Mouse (Mus musculus): ENCODE data around the gene Nbl1. TPM values are rescaled to one million over a fixed set of nuclear protein-coding genes. Genes with fewer than 3 reads are reported as not detected.

Gene Nbl1
- polyA plus RNA-seq, 1 experiment from 2014 or later = 22.0 TPM

DNA sequence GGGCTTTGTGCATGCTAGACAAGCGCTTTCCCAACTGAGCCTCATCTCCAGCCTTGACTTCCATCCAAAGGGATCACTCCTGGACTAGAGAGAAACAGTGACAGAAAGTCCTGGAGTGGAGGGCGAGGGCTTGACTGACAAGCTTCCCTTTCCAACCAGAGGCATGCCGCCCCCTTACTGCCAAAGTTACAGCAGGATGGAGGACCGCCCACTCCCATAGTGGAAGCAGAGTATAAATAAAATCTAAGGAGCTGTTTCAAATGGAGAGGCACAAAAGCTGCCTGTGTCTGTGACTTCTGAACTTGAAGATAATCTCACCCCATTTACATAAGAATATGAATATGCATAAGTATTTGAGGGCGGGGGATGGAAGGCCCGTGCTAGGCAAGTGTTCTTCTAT lies 44.3 kb downstream of the Nbl1 start:
- H3K9ac ChIP-seq (ENCODE audit: low read length) = no peak overlapping the region
- H3K4me2 ChIP-seq (ENCODE audit: low read depth) = no peak overlapping the region
- ATAC-seq (ENCODE audit: insufficient read depth, low FRiP score, low TSS enrichment) = no peak

DNA sequence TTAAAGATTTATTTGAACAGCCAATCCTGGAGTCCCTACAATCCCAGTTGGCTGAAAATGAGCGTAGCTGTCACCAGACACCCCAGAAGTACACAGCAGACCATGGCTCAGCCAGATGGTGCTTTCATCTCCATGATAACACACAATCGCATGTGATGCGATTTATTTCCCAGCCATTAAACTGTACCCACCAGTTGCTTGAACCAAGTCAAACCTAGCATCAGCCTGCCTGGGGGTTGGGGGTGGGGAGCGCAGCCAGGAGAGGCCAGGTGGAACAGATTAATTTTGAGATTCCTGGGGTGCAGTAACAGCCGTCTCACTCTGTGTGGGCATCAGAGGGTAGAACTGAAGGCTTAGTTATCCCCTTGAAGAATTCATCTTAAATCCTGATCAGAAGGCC lies 46.4 kb downstream of the Nbl1 start:
- no peak for ATAC-seq (ENCODE audit: insufficient read depth, low FRiP score, low TSS enrichment)
- WGBS = 83% methylated on average over 5 of the region's 5 CpGs
- no peak overlapping the region for H3K27ac ChIP-seq (ENCODE audit: low read depth, low read length)
- H3K4me1 ChIP-seq (ENCODE audit: control insufficient read depth, insufficient read depth, low read length) = no peaks in the 10 kb centered on the region
- H3K4me3 ChIP-seq (ENCODE audit: low read depth, low read length) = no peak overlapping the region
- H3K27me3 ChIP-seq (ENCODE audit: control insufficient read depth, insufficient read depth, low read length) = no peaks in the 10 kb centered on the region
- H3K36me3 ChIP-seq (ENCODE audit: control insufficient read depth, insufficient read depth, low read length) = no peaks in the 10 kb centered on the region
- no peaks in the 10 kb centered on the region for H3K9me3 ChIP-seq (ENCODE audit: control insufficient read depth, low read length)
- no peak for DNase-seq (ENCODE audit: low spot score)
- H3K4me2 ChIP-seq (ENCODE audit: low read depth) = no peak overlapping the region
- no peak overlapping the region for H3K9ac ChIP-seq (ENCODE audit: low read length)

More for the DNA sequence above, 44.3 kb downstream of the Nbl1 start:
- no peak for DNase-seq (ENCODE audit: low spot score)
- H3K27me3 ChIP-seq (ENCODE audit: control insufficient read depth, insufficient read depth, low read length) = no peaks in the 10 kb centered on the region
- H3K9me3 ChIP-seq (ENCODE audit: control insufficient read depth, low read length) = no peaks in the 10 kb centered on the region
- H3K4me1 ChIP-seq (ENCODE audit: control insufficient read depth, insufficient read depth, low read length) = no peaks in the 10 kb centered on the region
- 75% methylated on average over 6 of the region's 6 CpGs for WGBS
- H3K27ac ChIP-seq (ENCODE audit: low read depth, low read length) = no peak overlapping the region
- H3K4me3 ChIP-seq (ENCODE audit: low read depth, low read length) = no peak overlapping the region
- H3K36me3 ChIP-seq (ENCODE audit: control insufficient read depth, insufficient read depth, low read length) = no peaks in the 10 kb centered on the region

DNA sequence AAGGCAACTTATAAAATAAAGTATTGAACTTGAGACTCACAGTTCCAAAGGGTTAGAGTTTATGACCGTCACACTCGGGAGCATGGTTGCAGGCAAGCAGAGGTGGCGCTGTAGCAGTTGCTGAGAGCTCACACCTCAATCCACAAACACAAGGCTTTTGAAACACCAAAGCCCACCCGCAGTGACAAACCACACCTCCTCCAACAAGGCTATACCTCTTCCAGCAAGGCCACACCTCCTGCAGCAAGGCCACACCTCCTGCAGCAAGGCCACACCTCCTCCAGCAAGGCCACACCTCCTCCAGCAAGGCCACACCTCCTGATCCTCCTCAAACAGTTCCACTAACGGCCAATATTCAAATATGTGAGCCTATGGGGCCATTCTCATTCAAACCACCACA lies 48.2 kb downstream of the Nbl1 start:
- 88% methylated on average over 5 of the region's 5 CpGs for WGBS
- H3K27me3 ChIP-seq (ENCODE audit: control insufficient read depth, insufficient read depth, low read length) = no peaks in the 10 kb centered on the region
- no peaks in the 10 kb centered on the region for H3K4me1 ChIP-seq (ENCODE audit: control insufficient read depth, insufficient read depth, low read length)
- H3K9me3 ChIP-seq (ENCODE audit: control insufficient read depth, low read length) = no peaks in the 10 kb centered on the region
- no peak overlapping the region for H3K27ac ChIP-seq (ENCODE audit: low read depth, low read length)
- H3K36me3 ChIP-seq (ENCODE audit: control insufficient read depth, insufficient read depth, low read length) = no peaks in the 10 kb centered on the region
- ATAC-seq (ENCODE audit: insufficient read depth, low FRiP score, low TSS enrichment) (no peak), DNase-seq (ENCODE audit: low spot score) (no peak)
- no peak overlapping the region for H3K4me2 ChIP-seq (ENCODE audit: low read depth)
- H3K4me3 ChIP-seq (ENCODE audit: low read depth, low read length) = no peak overlapping the region
- no peak overlapping the region for H3K9ac ChIP-seq (ENCODE audit: low read length)

DNA sequence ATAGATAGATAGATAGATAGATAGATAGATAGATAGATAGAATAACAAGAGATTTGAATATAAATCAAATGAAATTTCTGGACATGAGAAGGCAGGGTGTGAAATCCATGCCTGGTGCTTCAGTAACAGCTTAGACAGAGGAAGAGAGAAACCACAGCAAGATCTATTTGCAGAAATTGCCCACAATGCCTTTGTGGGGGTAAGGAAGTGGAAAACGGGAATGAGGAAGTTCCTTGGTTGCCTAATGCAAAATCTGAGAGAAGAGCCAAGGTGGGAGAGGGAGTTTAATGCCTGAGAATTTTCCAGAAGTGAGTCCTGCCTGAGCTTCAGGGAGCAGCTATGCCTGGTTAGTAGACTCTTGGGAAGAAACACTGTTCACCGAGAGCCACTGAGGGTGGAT lies 49.2 kb downstream of the Nbl1 start:
- DNase-seq (ENCODE audit: low spot score) = no peak
- H3K36me3 ChIP-seq (ENCODE audit: control insufficient read depth, insufficient read depth, low read length) = no peaks in the 10 kb centered on the region
- H3K27ac ChIP-seq (ENCODE audit: low read depth, low read length) = no peak overlapping the region
- H3K9me3 ChIP-seq (ENCODE audit: control insufficient read depth, low read length) = no peaks in the 10 kb centered on the region
- no peaks in the 10 kb centered on the region for H3K4me1 ChIP-seq (ENCODE audit: control insufficient read depth, insufficient read depth, low read length)
- no peak overlapping the region for H3K9ac ChIP-seq (ENCODE audit: low read length)
- H3K27me3 ChIP-seq (ENCODE audit: control insufficient read depth, insufficient read depth, low read length) = no peaks in the 10 kb centered on the region
- no peak overlapping the region for H3K4me3 ChIP-seq (ENCODE audit: low read depth, low read length)
- no peak for ATAC-seq (ENCODE audit: insufficient read depth, low FRiP score, low TSS enrichment)
- 88% methylated on average over 2 of the region's 2 CpGs for WGBS
- no peak overlapping the region for H3K4me2 ChIP-seq (ENCODE audit: low read depth)

DNA sequence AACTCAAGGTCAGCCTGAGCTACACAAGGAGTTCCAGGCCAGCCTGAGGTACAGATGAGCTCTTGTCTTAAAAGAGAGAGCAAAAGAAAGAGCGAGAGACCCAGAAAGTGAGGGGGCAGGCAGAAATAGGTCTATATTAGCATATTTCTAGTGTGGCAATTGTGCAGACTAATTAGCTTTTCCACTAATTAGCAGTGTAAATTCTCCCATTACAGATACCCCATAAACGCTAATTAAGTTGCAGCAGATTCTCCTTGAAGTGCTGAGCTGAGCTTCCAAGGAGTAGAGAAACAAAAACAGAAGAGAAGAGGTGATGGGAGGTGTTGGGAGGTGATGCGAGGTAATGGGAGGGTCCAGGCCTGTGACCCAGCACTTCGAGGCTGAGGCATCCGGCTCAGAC lies 50.2 kb downstream of the Nbl1 start:
- H3K27ac ChIP-seq (ENCODE audit: low read depth, low read length) = no peak overlapping the region
- no peak for ATAC-seq (ENCODE audit: insufficient read depth, low FRiP score, low TSS enrichment)
- WGBS = 82% methylated on average over 5 of the region's 5 CpGs
- H3K4me3 ChIP-seq (ENCODE audit: low read depth, low read length) = no peak overlapping the region
- H3K36me3 ChIP-seq (ENCODE audit: control insufficient read depth, insufficient read depth, low read length) = no peaks in the 10 kb centered on the region
- no peak overlapping the region for H3K9ac ChIP-seq (ENCODE audit: low read length)
- no peak for DNase-seq (ENCODE audit: low spot score)
- no peak overlapping the region for H3K4me2 ChIP-seq (ENCODE audit: low read depth)
- H3K27me3 ChIP-seq (ENCODE audit: control insufficient read depth, insufficient read depth, low read length) = no peaks in the 10 kb centered on the region
- H3K9me3 ChIP-seq (ENCODE audit: control insufficient read depth, low read length) = no peaks in the 10 kb centered on the region
- no peaks in the 10 kb centered on the region for H3K4me1 ChIP-seq (ENCODE audit: control insufficient read depth, insufficient read depth, low read length)

DNA sequence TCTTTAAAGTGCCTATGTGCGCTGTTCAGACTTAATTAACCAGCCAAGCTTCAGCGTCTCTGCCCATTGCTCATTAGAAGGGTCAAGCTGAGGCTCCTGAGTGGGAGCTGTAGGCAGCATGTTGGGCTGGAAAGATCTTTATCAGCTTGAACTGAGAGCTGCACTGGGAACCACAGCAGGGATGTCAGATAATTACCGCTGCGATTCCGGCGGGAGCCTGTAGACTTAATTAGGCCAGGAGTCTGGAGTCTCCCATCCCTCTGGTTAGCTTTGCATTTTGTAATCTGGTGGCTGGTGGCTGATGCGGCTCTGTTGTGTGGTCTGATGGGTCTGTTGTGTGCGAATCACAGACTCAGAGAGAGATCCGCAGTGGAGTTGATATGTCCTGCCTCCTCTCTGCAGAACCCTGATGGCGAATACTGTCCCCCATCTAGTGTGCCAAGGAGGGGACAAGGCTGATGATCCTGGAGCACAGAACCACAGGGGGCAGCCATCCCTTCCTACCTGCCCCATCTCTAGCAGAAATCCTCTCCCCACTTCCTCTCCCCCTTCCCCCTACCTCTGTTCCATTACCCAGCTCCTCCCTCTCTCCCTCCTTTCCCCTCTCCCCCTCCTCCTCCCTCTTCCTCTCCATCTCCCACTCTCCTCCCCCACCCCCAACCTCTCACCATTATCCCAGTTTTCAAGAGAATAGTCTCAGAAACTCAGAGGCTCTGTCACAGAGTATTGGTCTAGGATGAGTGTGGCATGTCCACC lies 52.5 kb downstream of the Nbl1 start:
- 10% methylated on average over 9 of the region's 10 CpGs for WGBS
- no peak overlapping the region for H3K27ac ChIP-seq (ENCODE audit: low read depth, low read length)
- H3K36me3 ChIP-seq (ENCODE audit: control insufficient read depth, insufficient read depth, low read length) = no peaks in the 10 kb centered on the region
- no peak overlapping the region for H3K4me2 ChIP-seq (ENCODE audit: low read depth)
- H3K4me1 ChIP-seq (ENCODE audit: control insufficient read depth, insufficient read depth, low read length) = no peaks in the 10 kb centered on the region
- H3K9ac ChIP-seq (ENCODE audit: low read length) = no peak overlapping the region
- H3K9me3 ChIP-seq (ENCODE audit: control insufficient read depth, low read length) = no peaks in the 10 kb centered on the region
- no peak overlapping the region for H3K4me3 ChIP-seq (ENCODE audit: low read depth, low read length)
- no peak for ATAC-seq (ENCODE audit: insufficient read depth, low FRiP score, low TSS enrichment)
- DNase-seq (ENCODE audit: low spot score) = no peak
- H3K27me3 ChIP-seq (ENCODE audit: control insufficient read depth, insufficient read depth, low read length) = no peaks in the 10 kb centered on the region

DNA sequence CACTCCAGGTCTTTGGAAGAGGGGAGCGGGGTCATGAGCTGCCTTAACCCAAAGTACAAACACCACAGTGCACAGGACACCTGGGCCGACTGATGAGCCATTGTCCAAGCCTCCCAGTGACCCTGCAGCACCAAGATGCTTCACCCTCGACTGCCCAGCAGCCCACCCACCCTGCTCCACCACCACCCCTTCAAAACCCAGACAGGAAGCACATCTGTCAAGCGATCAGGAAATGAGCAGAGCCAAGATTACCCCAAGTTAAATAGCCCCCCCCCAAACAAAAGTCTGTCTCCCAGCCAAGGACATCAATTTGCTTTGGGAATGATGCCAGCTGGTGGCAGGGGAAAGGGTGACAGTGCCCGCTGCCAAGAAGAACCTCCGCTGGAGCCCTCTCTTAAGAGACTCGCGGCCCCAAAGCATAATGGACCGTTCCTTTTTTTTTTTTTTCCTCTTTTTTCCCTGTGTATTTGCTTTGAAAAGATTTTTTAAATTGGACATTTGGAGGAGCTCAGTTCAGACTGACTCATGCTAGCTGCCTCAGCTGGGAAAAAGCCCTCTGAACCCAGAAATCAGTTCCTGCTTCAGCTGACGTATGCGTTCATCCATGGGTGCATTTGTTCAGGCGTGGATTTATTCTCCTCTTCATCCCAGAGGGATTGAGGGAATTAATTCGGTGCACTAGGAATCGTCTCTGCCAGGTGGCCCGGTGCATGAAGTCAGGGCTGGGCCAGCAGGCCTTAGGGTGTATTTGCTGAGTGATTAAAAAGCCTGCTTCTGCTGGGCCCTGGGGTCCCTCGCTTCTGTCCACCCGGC lies 54.8 kb downstream of the Nbl1 start:
- Histone ChIP-seq H3K4me1 (ENCODE audit: control insufficient read depth, insufficient read depth, low read length) (no peaks in the 10 kb centered on the region), H3K27ac (ENCODE audit: low read depth, low read length) (no peak overlapping the region), H3K27me3 (ENCODE audit: control insufficient read depth, insufficient read depth, low read length) (no peaks in the 10 kb centered on the region), H3K4me3 (ENCODE audit: low read depth, low read length) (no peak overlapping the region), H3K9me3 (ENCODE audit: control insufficient read depth, low read length) (no peaks in the 10 kb centered on the region), H3K36me3 (ENCODE audit: control insufficient read depth, insufficient read depth, low read length) (no peaks in the 10 kb centered on the region), H3K9ac (ENCODE audit: low read length) (no peak overlapping the region), H3K4me2 (ENCODE audit: low read depth) (no peak overlapping the region)
- ATAC-seq (ENCODE audit: insufficient read depth, low FRiP score, low TSS enrichment) (no peak), DNase-seq (ENCODE audit: low spot score) (no peak)
- WGBS = 70% methylated on average over 17 of the region's 17 CpGs

DNA sequence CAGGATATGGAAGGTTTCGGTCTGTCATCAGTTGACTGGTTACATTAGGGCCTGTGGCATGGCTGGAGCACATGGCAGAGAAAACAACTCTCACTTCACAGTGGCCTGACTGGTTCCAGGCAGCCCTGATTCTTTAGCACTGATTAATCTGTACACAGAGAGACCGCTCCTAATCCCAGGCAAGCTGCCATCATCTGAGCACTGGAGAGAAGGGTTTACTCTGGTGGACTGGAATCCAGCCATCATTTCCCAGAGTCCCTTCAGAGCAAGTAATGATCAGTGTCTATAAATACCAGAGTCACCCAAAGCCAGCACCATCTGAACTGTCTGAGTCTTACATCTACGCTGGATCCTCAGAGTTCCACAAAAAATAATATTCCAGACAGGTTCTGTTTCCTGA lies 57.0 kb downstream of the Nbl1 start:
- WGBS = 96% methylated on average over 3 of the region's 3 CpGs
- H3K4me2 ChIP-seq (ENCODE audit: low read depth) = no peak overlapping the region
- H3K4me1 ChIP-seq (ENCODE audit: control insufficient read depth, insufficient read depth, low read length) = no peaks in the 10 kb centered on the region
- no peaks in the 10 kb centered on the region for H3K27me3 ChIP-seq (ENCODE audit: control insufficient read depth, insufficient read depth, low read length)
- ATAC-seq (ENCODE audit: insufficient read depth, low FRiP score, low TSS enrichment) = no peak
- H3K36me3 ChIP-seq (ENCODE audit: control insufficient read depth, insufficient read depth, low read length) = no peaks in the 10 kb centered on the region
- no peak overlapping the region for H3K27ac ChIP-seq (ENCODE audit: low read depth, low read length)
- H3K4me3 ChIP-seq (ENCODE audit: low read depth, low read length) = no peak overlapping the region
- H3K9ac ChIP-seq (ENCODE audit: low read length) = no peak overlapping the region
- no peak for DNase-seq (ENCODE audit: low spot score)
- no peaks in the 10 kb centered on the region for H3K9me3 ChIP-seq (ENCODE audit: control insufficient read depth, low read length)

DNA sequence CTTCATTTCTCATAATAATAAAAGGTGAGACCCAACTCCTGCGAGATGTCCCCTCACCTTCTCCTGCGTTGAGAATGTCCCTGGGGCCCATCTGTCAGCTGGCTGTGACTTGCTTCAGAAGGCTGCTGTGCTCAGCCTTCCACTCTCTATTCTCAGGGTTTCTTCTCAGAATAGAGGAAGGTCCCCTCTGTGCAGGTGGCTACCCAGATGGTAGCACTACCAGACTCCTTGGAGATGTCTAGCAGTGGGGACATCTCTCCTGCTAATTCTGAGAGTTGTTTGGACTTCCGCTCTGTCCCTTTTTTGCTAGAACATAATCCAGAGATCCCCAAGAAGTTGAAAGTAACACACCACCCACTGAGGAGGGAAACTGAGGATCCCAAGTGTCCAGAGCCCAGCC lies 57.9 kb downstream of the Nbl1 start:
- DNase-seq (ENCODE audit: low spot score) (no peak), ATAC-seq (ENCODE audit: insufficient read depth, low FRiP score, low TSS enrichment) (no peak)
- no peak overlapping the region for H3K4me2 ChIP-seq (ENCODE audit: low read depth)
- H3K9me3 ChIP-seq (ENCODE audit: control insufficient read depth, low read length) = no peaks in the 10 kb centered on the region
- no peaks in the 10 kb centered on the region for H3K36me3 ChIP-seq (ENCODE audit: control insufficient read depth, insufficient read depth, low read length)
- H3K27me3 ChIP-seq (ENCODE audit: control insufficient read depth, insufficient read depth, low read length) = no peaks in the 10 kb centered on the region
- no peak overlapping the region for H3K9ac ChIP-seq (ENCODE audit: low read length)
- no peak overlapping the region for H3K27ac ChIP-seq (ENCODE audit: low read depth, low read length)
- H3K4me3 ChIP-seq (ENCODE audit: low read depth, low read length) = no peak overlapping the region
- no peaks in the 10 kb centered on the region for H3K4me1 ChIP-seq (ENCODE audit: control insufficient read depth, insufficient read depth, low read length)
- 93% methylated on average over 3 of the region's 3 CpGs for WGBS
